Mouse (Mus musculus): ENCODE measurements at regions not wholly inside any gene's neighbourhood (a gene's known extent, or its start where the extent isn't known, plus 50 kb on each side); places are given as distances from the start of the nearest gene placed in this dataset.
"Not testable (repeated sequence)": the region's sequence is repeated elsewhere in the genome, so short reads cannot be mapped to it uniquely, and the experiment has no call there.

DNA sequence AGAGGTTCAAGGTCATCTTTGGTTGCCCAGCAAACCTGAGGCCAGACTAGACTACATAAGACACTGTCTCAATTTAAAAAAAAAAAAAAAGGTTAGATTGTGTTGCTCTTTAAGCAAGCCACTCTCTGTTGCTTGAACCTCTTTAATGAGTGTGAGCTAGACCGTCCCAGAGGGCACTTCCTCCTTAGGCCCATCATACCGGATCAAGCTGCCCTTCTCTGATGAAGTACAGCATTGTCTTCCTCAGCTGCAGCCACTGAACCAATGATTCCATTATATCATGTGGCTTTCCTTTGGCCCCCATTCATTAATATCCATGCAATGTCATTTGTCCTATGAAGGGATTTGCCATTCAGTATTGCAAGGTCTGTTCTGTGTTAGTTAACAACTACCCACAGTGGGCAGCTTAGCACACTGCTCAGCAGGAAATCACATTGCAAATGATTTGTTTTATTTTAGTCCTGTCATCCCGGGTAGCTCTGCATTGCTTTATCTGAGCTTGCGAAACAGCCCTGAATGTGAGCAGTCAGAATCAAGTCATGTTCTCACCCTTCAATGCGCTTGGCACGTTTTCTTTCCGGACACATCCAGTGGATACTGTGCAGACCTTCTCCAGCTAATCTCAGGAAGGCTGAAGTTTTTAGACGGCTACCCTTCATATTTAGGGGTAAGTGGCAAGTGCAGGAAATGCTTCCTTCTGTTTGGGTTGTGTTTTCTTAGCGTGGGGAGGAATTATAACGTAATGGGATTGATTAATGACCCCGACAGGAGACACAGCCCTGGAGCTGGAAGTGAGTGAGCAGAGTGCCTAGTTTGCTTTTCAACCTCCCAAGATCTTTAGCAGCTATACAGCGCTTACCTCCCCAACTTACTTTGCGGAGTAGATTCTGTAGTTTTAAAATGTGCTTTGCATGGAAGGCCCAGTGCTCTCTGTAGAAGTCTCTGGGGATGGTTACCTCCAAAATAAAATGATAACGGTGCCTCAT lies 82.2 kb upstream of the Slc25a13 start:
- H3K4me1 ChIP-seq (ENCODE audit: control insufficient read depth in 1 of 2, insufficient read depth in 2 of 2, low read length in 2 of 2): no peaks in the 10 kb centered on the region
- no peak overlapping the region for H3K9ac ChIP-seq (ENCODE audit: control insufficient read depth, low read depth, low read length, poor library complexity, severe bottlenecking)
- H3K4me3 ChIP-seq (ENCODE audit: control insufficient read depth in 1 of 2, insufficient read depth in 1 of 2, low read depth in 2 of 2, low read length in 2 of 2): no peak overlapping the region
- no peaks in the 10 kb centered on the region for H3K27me3 ChIP-seq (ENCODE audit: control insufficient read depth in 1 of 2, insufficient read depth in 2 of 2, low read length in 2 of 2)
- DNase-seq (ENCODE audit: low read depth, low spot score): no peak
- no peak overlapping the region for H3K27ac ChIP-seq (ENCODE audit: control insufficient read depth, low read depth, low read length)
- H3K36me3 ChIP-seq (ENCODE audit: control insufficient read depth in 1 of 2, insufficient read depth in 2 of 2, low read length in 2 of 2): no peaks in the 10 kb centered on the region
- no peaks in the 10 kb centered on the region for H3K79me2 ChIP-seq (ENCODE audit: control insufficient read depth, insufficient read depth, low read length, poor library complexity)
- no peaks in the 10 kb centered on the region for H3K9me3 ChIP-seq (replicated peaks; ENCODE audit: insufficient read depth, low read length)
- TF ChIP-seq RAD21 (IDR thresholded peaks at IDR 0.05; ENCODE audit: low read depth, low read length): no peak
- TF ChIP-seq EP300 (IDR thresholded peaks at IDR 0.05; ENCODE audit: low read depth in 1 of 2, low read length in 2 of 2): no peak
- TF ChIP-seq MAFK (IDR thresholded peaks at IDR 0.05; ENCODE audit: borderline replicate concordance, low read depth, low read length): no peak
- TF ChIP-seq SIN3A (IDR thresholded peaks at IDR 0.05; ENCODE audit: low read length): no peak
- no peak for TF ChIP-seq TBP (IDR thresholded peaks at IDR 0.05; ENCODE audit: low read depth, low read length)
- TF ChIP-seq USF2 (IDR thresholded peaks at IDR 0.05; ENCODE audit: borderline replicate concordance in 1 of 2, insufficient read depth in 1 of 2, low read depth in 1 of 2, low read length in 2 of 2): no peak
- no peak for TF ChIP-seq MYC (IDR thresholded peaks at IDR 0.05; ENCODE audit: low read depth, low read length)
- no peak for TF ChIP-seq ZMIZ1 (IDR thresholded peaks at IDR 0.05; ENCODE audit: low read depth, low read length)

DNA sequence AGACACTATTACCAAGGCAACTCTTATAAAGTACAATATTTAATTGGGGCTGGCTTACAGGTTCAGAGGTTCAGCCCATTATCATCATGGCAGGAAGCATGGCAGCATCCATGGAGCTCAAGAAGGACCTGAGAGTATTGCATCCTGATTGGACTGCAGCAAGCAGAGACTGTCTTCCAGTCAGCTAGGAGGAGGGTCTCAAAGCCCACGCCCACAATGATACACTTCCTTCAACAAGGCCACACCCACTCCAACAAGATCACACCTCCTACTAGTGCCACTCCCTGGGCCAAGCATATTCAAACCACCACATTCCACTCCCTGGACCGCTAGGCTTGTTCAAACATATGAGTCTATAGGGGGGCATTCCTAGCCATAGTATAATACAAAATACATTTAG lies 78.6 kb upstream of the Slc25a13 start:
- not testable (repeated sequence) for H3K27ac ChIP-seq (ENCODE audit: control insufficient read depth, low read depth, low read length); H3K36me3 ChIP-seq (ENCODE audit: control insufficient read depth in 1 of 2, insufficient read depth in 2 of 2, low read length in 2 of 2); H3K4me1 ChIP-seq (ENCODE audit: control insufficient read depth in 1 of 2, insufficient read depth in 2 of 2, low read length in 2 of 2); H3K79me2 ChIP-seq (ENCODE audit: control insufficient read depth, insufficient read depth, low read length, poor library complexity); H3K9ac ChIP-seq (ENCODE audit: control insufficient read depth, low read depth, low read length, poor library complexity, severe bottlenecking); H3K27me3 ChIP-seq (ENCODE audit: control insufficient read depth in 1 of 2, insufficient read depth in 2 of 2, low read length in 2 of 2); DNase-seq (ENCODE audit: low read depth, low spot score); H3K9me3 ChIP-seq (replicated peaks; ENCODE audit: insufficient read depth, low read length); H3K4me3 ChIP-seq (ENCODE audit: control insufficient read depth in 1 of 2, insufficient read depth in 1 of 2, low read depth in 2 of 2, low read length in 2 of 2)

DNA sequence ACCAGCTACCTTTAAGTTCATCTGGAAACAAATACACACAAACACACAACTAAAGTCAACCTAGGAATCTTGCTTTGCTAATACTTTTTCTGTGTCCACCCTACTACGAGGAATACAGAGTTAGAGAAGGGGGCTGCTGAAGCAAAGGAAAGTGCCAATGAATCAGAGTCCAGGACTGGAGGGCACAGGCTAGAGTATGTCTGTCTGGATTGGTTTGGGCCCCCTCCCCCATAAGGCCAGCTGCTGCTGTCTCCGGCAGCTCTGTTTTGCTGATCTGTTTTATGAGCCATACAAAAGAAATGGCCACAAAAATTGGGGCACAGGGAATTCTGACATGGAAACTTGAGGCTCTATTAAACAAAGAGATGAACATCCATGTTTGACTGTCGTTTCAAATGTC lies 74.8 kb upstream of the Slc25a13 start:
- Histone ChIP-seq H3K4me3 (ENCODE audit: control insufficient read depth in 1 of 2, insufficient read depth in 1 of 2, low read depth in 2 of 2, low read length in 2 of 2) (no peak overlapping the region), H3K36me3 (ENCODE audit: control insufficient read depth in 1 of 2, insufficient read depth in 2 of 2, low read length in 2 of 2) (no peaks in the 10 kb centered on the region), H3K27me3 (ENCODE audit: control insufficient read depth in 1 of 2, insufficient read depth in 2 of 2, low read length in 2 of 2) (no peaks in the 10 kb centered on the region), H3K9ac (ENCODE audit: control insufficient read depth, low read depth, low read length, poor library complexity, severe bottlenecking) (no peak overlapping the region), H3K79me2 (ENCODE audit: control insufficient read depth, insufficient read depth, low read length, poor library complexity) (no peaks in the 10 kb centered on the region), H3K9me3 (replicated peaks; ENCODE audit: insufficient read depth, low read length) (no peaks in the 10 kb centered on the region), H3K4me1 (ENCODE audit: control insufficient read depth in 1 of 2, insufficient read depth in 2 of 2, low read length in 2 of 2) (no peaks in the 10 kb centered on the region), H3K27ac (ENCODE audit: control insufficient read depth, low read depth, low read length) (no peak overlapping the region)
- TF ChIP-seq ZC3H11A (IDR thresholded peaks at IDR 0.05; ENCODE audit: low read depth, low read length) (no peak), ELF1 (IDR thresholded peaks at IDR 0.05; ENCODE audit: low read depth, low read length) (no peak), CHD2 (IDR thresholded peaks at IDR 0.05; ENCODE audit: low read length) (no peak), SMC3 (IDR thresholded peaks at IDR 0.05; ENCODE audit: low read depth, low read length) (no peak), MEF2A (IDR thresholded peaks at IDR 0.05; ENCODE audit: extremely low read depth, insufficient replicate concordance, low read depth, low read length, poor library complexity, severe bottlenecking) (no peak), HCFC1 (IDR thresholded peaks at IDR 0.05; ENCODE audit: low read depth, low read length) (no peak), USF2 (IDR thresholded peaks at IDR 0.05; ENCODE audit: borderline replicate concordance in 1 of 2, insufficient read depth in 1 of 2, low read depth in 1 of 2, low read length in 2 of 2) (no peak)
- no peak for DNase-seq (ENCODE audit: low read depth, low spot score)

Measured in MEL (cell line).